Mouse (Mus musculus): ENCODE measurements around the gene Nlrc4. TPM values are rescaled to one million over a fixed set of nuclear protein-coding genes. Genes with fewer than 3 reads are reported as not detected.

Gene Nlrc4
- polyA plus RNA-seq, 1 experiment from 2014 or later, result 0.26 TPM

DNA sequence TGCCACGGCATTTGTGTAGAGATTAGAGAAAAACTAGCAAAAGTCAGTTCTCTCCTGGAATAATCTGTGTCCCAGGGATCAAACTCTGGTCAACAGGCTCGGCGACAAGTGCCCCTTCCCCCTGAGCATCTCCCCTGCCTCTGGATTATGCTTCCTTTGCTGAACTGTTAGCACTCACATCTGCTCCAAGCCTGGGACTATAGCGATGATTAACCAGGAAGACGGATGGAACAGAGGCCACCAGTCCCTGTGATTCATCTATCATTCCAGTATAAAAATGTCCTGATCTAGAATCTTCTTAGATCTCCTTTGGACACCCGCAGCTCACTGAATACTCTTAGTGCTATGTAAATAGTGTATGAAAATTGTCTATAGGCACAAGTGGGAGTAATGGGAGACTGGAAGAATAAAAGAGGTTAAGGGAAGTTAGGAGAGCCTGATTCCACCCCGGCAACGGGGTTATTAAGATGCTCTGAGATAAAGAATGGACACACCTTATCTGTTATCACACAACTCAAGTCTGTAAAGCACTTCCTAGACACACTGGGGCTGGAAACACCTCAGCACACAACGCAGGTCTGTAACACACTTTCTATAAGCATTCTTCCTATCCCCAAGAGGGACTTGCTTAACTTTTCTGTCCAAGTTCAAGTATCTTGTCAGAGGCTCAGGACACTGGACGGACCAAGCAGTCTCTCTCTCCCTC lies 817 bp downstream of the Nlrc4 start:
- no peak overlapping the region for H3K9ac ChIP-seq (replicated peaks)
- H3K27me3 ChIP-seq, result no peaks in the 10 kb centered on the region
- WGBS, result 75% methylated on average over 10 of the region's 10 CpGs
- H3K9me3 ChIP-seq, result no peaks in the 10 kb centered on the region
- H3K36me3 ChIP-seq, result no peaks in the 10 kb centered on the region
- ATAC-seq (ENCODE audit: low FRiP score, low read depth), result no peak
- H3K4me2 ChIP-seq (replicated peaks), result no peak overlapping the region
- H3K4me3 ChIP-seq, result no peak overlapping the region
- H3K27ac ChIP-seq (replicated peaks), result no peak overlapping the region
- no peaks in the 10 kb centered on the region for H3K4me1 ChIP-seq

DNA sequence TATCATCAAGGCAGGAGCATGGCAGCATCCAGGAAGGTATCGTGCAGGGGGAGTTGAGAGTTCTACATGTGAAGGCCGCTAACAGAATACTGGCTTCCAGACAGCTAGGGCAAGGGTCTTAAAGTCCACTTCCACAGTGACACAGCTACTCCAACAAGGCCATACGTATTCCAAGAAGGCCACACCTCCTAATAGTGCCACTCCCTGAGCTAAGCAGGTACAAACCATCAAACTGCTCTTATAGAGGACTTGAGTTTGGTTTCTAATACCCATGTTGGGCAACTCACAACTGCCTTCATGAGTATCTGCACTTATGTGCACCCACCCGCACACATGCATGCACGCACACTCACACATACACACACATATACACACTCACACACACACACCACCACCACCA lies 2.1 kb downstream of the Nlrc4 start:
- H3K4me1 ChIP-seq, result no peaks in the 10 kb centered on the region
- 95% methylated on average over 5 of the region's 5 CpGs for WGBS
- no peak overlapping the region for H3K27ac ChIP-seq (replicated peaks)
- no peak overlapping the region for H3K9ac ChIP-seq (replicated peaks)
- H3K4me3 ChIP-seq, result no peak overlapping the region
- H3K9me3 ChIP-seq, result no peaks in the 10 kb centered on the region
- H3K4me2 ChIP-seq (replicated peaks), result no peak overlapping the region
- no peaks in the 10 kb centered on the region for H3K36me3 ChIP-seq
- no peak for ATAC-seq (ENCODE audit: low FRiP score, low read depth)
- H3K27me3 ChIP-seq, result no peaks in the 10 kb centered on the region

DNA sequence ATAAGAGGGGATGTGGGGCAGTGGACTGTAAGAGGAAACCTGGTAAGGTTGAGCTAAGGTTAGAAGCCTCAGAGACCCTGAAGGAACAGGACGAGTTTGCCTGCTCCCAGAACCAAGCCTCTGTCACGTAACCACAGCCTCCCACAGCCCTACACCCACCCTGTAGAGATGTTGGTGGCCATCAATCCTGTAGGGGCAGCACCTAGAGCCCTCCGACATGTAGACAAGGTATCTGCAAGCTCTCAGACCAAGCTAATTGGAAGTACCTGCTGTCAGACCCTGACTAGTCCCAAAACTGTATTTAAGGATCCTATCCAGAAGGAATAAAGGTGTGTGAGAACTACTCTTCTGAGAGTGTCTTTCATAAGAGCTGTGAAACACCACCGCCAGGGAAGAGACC lies 3.5 kb downstream of the Nlrc4 start:
- H3K4me2 ChIP-seq (replicated peaks), result no peak overlapping the region
- H3K27ac ChIP-seq (replicated peaks), result no peak overlapping the region
- no peaks in the 10 kb centered on the region for H3K9me3 ChIP-seq
- no peak overlapping the region for H3K9ac ChIP-seq (replicated peaks)
- no peak overlapping the region for H3K4me3 ChIP-seq
- no peaks in the 10 kb centered on the region for H3K4me1 ChIP-seq
- 96% methylated on average over 4 of the region's 4 CpGs for WGBS
- no peaks in the 10 kb centered on the region for H3K27me3 ChIP-seq
- ATAC-seq (ENCODE audit: low FRiP score, low read depth), result no peak
- H3K36me3 ChIP-seq, result no peaks in the 10 kb centered on the region

DNA sequence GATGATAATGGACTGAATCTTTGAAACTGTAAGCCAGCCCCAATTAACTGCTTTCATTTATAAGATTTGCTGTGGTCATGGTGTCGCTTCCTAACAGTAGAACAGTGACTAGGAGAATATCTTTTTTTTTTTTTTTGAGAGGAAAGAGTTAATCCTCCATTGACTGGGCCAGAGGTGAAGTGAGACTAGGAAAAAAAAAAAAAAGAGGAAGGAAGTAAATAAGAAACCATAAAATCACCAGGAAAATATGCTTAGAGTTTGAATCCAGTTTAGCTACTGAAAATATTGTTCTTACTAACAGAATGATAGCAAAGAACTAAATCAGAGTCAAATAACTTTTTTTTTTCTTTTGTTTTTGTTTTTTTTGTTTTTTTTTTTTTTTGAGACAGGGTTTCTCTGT lies 4.3 kb downstream of the Nlrc4 start:
- WGBS, result 79% methylated on average over 1 of the region's 1 CpGs
- no peak overlapping the region for H3K9ac ChIP-seq (replicated peaks)
- H3K27ac ChIP-seq (replicated peaks), result no peak overlapping the region
- H3K4me3 ChIP-seq, result no peak overlapping the region
- no peaks in the 10 kb centered on the region for H3K9me3 ChIP-seq
- no peaks in the 10 kb centered on the region for H3K4me1 ChIP-seq
- no peaks in the 10 kb centered on the region for H3K36me3 ChIP-seq
- H3K27me3 ChIP-seq, result no peaks in the 10 kb centered on the region
- no peak overlapping the region for H3K4me2 ChIP-seq (replicated peaks)
- no peak for ATAC-seq (ENCODE audit: low FRiP score, low read depth)

DNA sequence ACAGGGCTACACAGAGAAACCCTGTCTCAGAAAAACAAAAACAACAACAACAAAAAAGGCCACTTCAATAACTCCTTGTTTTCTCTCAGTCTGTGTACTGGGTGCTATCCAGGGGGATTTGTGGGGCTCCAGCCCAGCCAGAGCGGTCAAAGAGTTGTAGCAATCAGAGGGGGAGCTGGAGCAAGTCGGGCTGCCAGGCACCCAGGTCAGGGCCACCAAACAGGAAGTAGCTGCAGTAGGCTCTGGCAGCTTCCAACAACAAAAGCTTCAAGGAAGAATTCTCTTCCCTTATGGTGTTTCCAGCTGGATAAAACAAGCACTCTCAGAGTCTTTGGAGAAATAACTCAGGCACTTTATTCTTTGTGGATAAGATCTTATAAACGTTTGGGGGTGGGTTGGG lies 5.0 kb downstream of the Nlrc4 start:
- 88% methylated on average over 3 of the region's 3 CpGs for WGBS
- Histone ChIP-seq H3K9ac (replicated peaks) (no peak overlapping the region), H3K9me3 (no peaks in the 10 kb centered on the region), H3K4me2 (replicated peaks) (no peak overlapping the region), H3K4me1 (no peaks in the 10 kb centered on the region), H3K4me3 (no peak overlapping the region), H3K36me3 (no peaks in the 10 kb centered on the region), H3K27ac (replicated peaks) (no peak overlapping the region), H3K27me3 (no peaks in the 10 kb centered on the region)
- no peak for ATAC-seq (ENCODE audit: low FRiP score, low read depth)

DNA sequence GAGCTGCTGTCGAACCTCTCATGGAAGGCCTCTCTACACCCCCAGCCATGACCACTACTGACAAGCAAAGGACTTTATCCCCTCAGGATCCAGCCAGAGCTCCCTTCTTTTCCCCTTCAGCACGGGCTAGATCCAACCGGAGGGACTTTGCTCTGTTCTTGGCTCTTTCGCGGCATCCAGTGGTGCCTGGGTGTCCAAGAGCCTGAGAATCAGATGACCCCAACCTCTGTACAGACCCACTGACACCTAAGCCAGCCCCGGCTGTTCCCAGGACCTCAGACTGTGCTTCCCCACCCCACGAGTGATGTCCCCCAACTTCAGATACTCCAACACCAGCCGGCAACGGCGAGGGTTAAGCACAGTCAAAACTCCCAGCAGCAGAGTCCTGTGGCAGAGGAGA lies 9.2 kb downstream of the Nlrc4 start:
- Histone ChIP-seq H3K4me2 (replicated peaks) (no peak overlapping the region), H3K4me3 (no peak overlapping the region), H3K27ac (replicated peaks) (no peak overlapping the region), H3K4me1 (no peaks in the 10 kb centered on the region), H3K9me3 (no peaks in the 10 kb centered on the region), H3K9ac (replicated peaks) (no peak overlapping the region), H3K36me3 (no peaks in the 10 kb centered on the region), H3K27me3 (no peaks in the 10 kb centered on the region)
- WGBS, result 87% methylated on average over 10 of the region's 10 CpGs
- ATAC-seq (ENCODE audit: low FRiP score, low read depth), result no peak

DNA sequence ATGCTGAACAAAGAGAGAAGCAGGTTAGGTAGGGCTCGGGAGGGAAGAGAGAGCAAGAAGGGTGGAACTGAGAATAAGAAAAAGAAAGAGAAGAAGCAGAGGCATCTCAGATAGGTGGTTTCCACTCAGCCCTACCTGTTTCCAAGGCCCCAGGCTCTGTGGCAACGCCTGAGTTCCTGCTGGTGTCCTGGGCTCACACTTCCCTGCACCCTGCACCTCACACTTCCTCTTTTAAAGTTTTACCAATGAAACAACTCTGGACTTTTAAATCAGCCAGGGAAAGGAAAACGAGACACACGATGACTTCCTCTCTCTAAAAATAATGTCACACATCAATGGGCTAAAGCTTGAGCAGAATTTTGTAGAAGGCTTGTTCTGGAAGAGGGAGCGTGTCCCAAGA lies 18.5 kb downstream of the Nlrc4 start:
- Histone ChIP-seq H3K4me2 (replicated peaks) (no peak overlapping the region), H3K4me3 (no peak overlapping the region), H3K36me3 (no peaks in the 10 kb centered on the region), H3K9ac (replicated peaks) (no peak overlapping the region), H3K27me3 (no peaks in the 10 kb centered on the region), H3K4me1 (no peaks in the 10 kb centered on the region), H3K27ac (replicated peaks) (no peak overlapping the region), H3K9me3 (no peaks in the 10 kb centered on the region)
- ATAC-seq (ENCODE audit: low FRiP score, low read depth), result no peak
- WGBS, result 92% methylated on average over 5 of the region's 5 CpGs

DNA sequence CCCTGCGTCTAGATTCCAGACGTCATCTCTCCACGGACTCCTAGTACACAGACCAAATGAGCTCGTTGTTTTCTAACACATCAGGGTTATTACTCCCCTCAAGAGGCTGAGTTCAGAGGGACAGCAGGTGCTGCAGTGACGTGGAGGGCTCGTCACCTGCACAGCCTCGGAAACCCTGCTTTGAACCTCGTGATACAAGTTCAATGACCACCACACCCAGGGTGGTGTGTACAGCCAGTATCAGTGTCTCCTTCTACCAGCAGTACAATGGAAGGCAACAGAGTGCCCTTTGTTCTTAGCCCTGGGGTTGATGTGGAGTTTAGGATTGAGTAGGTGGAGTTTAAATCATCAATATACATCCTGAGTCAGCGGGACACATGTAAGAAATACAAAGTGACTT lies 21.2 kb downstream of the Nlrc4 start:
- H3K4me1 ChIP-seq, result no peaks in the 10 kb centered on the region
- H3K27me3 ChIP-seq, result no peaks in the 10 kb centered on the region
- no peak overlapping the region for H3K4me3 ChIP-seq
- no peak overlapping the region for H3K9ac ChIP-seq (replicated peaks)
- no peaks in the 10 kb centered on the region for H3K36me3 ChIP-seq
- no peak for ATAC-seq (ENCODE audit: low FRiP score, low read depth)
- no peak overlapping the region for H3K4me2 ChIP-seq (replicated peaks)
- WGBS, result 90% methylated on average over 9 of the region's 9 CpGs
- H3K9me3 ChIP-seq, result no peaks in the 10 kb centered on the region
- no peak overlapping the region for H3K27ac ChIP-seq (replicated peaks)

DNA sequence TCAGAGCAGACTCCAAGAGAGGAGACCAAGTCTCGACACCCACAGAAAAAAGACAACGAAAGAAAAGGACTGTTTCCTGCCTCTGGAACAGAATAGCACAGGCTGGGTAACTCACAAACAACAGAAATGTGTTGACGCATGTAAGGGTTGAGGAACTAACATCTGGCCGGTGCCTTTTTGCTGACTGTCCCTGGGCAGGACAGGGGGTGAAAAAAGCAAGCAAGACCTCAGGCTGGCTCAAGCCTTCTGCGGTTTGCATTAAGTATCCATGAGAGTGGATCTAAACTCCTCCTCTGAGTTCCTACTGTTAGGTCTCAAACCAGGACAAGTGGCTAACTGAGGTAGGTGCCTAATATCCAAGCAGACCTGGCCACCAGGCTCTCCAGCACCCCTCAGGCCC lies 26.3 kb downstream of the Nlrc4 start:
- Histone ChIP-seq H3K9ac (replicated peaks) (no peak overlapping the region), H3K27me3 (no peaks in the 10 kb centered on the region), H3K9me3 (no peaks in the 10 kb centered on the region), H3K4me2 (replicated peaks) (no peak overlapping the region), H3K4me1 (no peaks in the 10 kb centered on the region), H3K4me3 (no peak overlapping the region), H3K27ac (replicated peaks) (no peak overlapping the region), H3K36me3 (peaks cover 8% of the 10 kb centered on the region; the same call in 1 of the 2 replicates)
- 87% methylated on average over 5 of the region's 5 CpGs for WGBS
- ATAC-seq (ENCODE audit: low FRiP score, low read depth), result no peak

DNA sequence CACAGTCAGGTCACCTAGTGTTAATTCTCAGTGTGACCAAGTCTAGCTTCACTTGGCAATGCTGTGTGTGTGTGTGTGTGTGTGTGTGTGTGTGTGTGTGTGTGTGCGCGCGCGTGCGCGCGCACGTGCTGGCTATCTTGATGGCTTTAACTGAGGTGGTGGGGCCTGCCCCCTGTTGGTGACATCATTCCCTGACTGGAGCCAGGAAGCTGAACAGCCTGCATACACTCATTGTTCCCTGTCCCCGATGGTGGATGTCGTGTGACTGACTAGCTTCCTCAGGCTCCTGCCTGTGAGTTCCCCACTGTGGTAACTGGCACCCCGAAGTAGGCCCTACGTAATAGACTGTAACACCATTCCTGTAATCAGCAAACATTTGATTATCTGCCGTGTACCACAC lies 27.5 kb downstream of the Nlrc4 start:
- no peak for ATAC-seq (ENCODE audit: low FRiP score, low read depth)
- WGBS, result 77% methylated on average over 13 of the region's 13 CpGs
- no peak overlapping the region for H3K4me2 ChIP-seq (replicated peaks)
- H3K4me3 ChIP-seq, result no peak overlapping the region
- H3K36me3 ChIP-seq, result peaks cover 18% of the 10 kb centered on the region; the same call in 1 of the 2 replicates
- H3K27me3 ChIP-seq, result no peaks in the 10 kb centered on the region
- no peaks in the 10 kb centered on the region for H3K9me3 ChIP-seq
- no peaks in the 10 kb centered on the region for H3K4me1 ChIP-seq
- no peak overlapping the region for H3K27ac ChIP-seq (replicated peaks)
- no peak overlapping the region for H3K9ac ChIP-seq (replicated peaks)

DNA sequence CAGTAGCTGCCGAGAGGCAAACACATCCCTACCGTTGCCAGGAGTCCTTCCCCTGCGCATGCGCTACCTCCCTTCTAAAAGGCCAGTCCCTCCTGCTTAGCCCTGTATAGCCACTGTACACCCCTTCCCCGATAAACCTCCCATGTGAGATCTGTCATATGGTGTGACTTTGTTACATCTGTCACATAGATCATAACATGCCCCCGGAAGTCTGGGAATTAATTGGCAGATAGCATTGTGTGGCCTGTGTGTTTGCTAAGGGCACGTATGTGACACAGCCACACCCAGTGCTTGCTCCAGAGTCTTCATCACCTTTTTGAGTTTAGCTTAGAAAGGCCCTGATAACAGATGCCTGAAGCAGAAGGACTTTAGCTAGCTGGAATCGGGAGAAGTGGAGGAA lies 28.9 kb downstream of the Nlrc4 start:
- WGBS, result 94% methylated on average over 8 of the region's 8 CpGs
- Histone ChIP-seq H3K4me1 (no peaks in the 10 kb centered on the region), H3K9ac (replicated peaks) (no peak overlapping the region), H3K4me2 (replicated peaks) (no peak overlapping the region), H3K27ac (replicated peaks) (no peak overlapping the region), H3K27me3 (no peaks in the 10 kb centered on the region), H3K9me3 (no peaks in the 10 kb centered on the region), H3K36me3 (peaks cover 19% of the 10 kb centered on the region; the same call in 1 of the 2 replicates), H3K4me3 (no peak overlapping the region)
- ATAC-seq (ENCODE audit: low FRiP score, low read depth), result no peak

DNA sequence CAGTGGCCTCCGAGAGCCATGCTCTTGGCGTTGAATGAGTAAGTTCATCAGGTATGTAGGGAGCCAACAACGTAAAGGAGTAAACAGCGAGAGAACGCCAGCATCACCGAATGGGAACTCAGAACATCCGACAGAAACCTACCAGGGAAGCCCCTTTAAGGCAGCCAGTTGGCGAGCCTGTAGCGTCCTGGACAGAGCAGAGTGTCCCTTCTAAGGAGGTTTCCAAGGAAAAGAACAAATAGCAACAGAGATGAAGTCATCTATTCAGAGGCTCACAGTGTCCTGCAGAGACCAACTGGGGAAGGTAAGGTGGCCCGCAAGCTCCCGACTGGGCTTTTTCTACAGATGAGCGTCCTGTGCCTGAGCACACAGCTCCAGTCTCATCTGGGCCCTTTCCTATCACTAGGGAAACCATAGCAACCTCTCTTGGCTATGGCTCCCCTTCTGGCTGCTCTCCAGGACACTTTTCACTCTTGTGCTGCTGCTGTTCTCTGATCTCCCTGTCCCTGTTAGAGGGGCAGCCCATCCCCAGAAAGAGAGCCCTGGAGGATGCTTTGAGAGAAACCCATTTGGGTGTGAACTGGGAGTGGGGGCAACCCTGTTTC lies 34.4 kb downstream of the Nlrc4 start:
- Histone ChIP-seq H3K36me3 (peaks cover 57% of the 10 kb centered on the region), H3K27me3 (no peaks in the 10 kb centered on the region), H3K9me3 (no peaks in the 10 kb centered on the region), H3K27ac (replicated peaks) (no peak overlapping the region), H3K4me3 (no peak overlapping the region), H3K4me1 (no peaks in the 10 kb centered on the region), H3K9ac (replicated peaks) (no peak overlapping the region), H3K4me2 (replicated peaks) (no peak overlapping the region)
- WGBS, result 66% methylated on average over 12 of the region's 12 CpGs
- ATAC-seq (ENCODE audit: low FRiP score, low read depth), result no peak

DNA sequence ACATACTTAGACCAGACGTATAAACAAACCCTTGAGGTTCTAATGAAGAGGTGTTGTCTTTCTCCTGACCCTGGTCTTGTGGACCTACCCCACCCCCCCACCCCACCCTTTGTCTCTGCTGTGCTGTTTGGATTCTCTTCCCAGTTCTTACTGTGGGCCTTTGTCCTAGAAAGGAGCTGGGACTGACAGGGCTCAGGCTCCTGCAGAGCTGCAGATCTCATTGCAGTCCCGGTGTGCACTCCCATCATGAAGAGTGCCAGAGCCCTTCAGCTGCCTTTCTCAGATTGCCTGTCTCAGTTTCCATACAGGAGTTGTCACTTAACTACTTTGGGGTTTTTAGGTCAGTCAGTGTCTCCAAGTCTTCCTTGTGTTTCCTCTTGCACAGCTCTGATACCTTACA lies 38.3 kb downstream of the Nlrc4 start:
- H3K4me1 ChIP-seq, result no peaks in the 10 kb centered on the region

More for the DNA sequence above, 38.3 kb downstream of the Nlrc4 start:
- no peak overlapping the region for H3K4me3 ChIP-seq
- no peak for ATAC-seq (ENCODE audit: low FRiP score, low read depth)
- H3K9ac ChIP-seq (replicated peaks), result no peak overlapping the region
- H3K9me3 ChIP-seq, result no peaks in the 10 kb centered on the region
- H3K27ac ChIP-seq (replicated peaks), result no peak overlapping the region
- H3K4me2 ChIP-seq (replicated peaks), result no peak overlapping the region
- H3K27me3 ChIP-seq, result no peaks in the 10 kb centered on the region
- WGBS, result 52% methylated on average over 2 of the region's 2 CpGs
- peaks cover 59% of the 10 kb centered on the region for H3K36me3 ChIP-seq
